Mouse (Mus musculus) cortical plate, adult 2 months (tissue): Measurements from ENCODE around the gene Ccr7.

Experiments used
- CTCF ChIP-seq: fragments of 200-500 bp; IDR thresholded peaks from 2 replicates; pipeline ENCODE4 v1.5.1; 2011; ENCODE audit warnings: mild to moderate bottlenecking, control low read depth, low read length; ENCODE audit not compliant: insufficient read depth; ENCODE audit errors: extremely low read depth
- POLR2A ChIP-seq: fragments of 200-500 bp; IDR thresholded peaks from 2 replicates; pipeline ENCODE4 v1.6.1; 2011; ENCODE audit warnings: mild to moderate bottlenecking, low read length, control low read depth; ENCODE audit not compliant: insufficient read depth; ENCODE audit errors: extremely low read depth

- TF ChIP-seq CTCF (no peak), POLR2A (no peak)
Observed at GRCm38 (mm10) chr11:99147041-99147919, 7.6 kb downstream of the Ccr7 start.
